Mouse (Mus musculus) bone marrow macrophage, adult 2 months (primary cell): ENCODE measurements around the gene Gtf2i. TPM values are rescaled to one million over a fixed set of nuclear protein-coding genes. Genes with fewer than 3 reads are reported as not detected.

Experiments
- H3K27ac ChIP-seq: 2 replicates; pipeline ENCODE4 v1.5.1; 2012; ENCODE audit warnings: low read depth, low read length; ENCODE audit not compliant: insufficient read depth
- H3K4me1 ChIP-seq: 2 replicates; pipeline ENCODE4 v1.6.1; 2012; ENCODE audit warnings: low read length; ENCODE audit not compliant: control insufficient read depth, insufficient read depth
- H3K4me3 ChIP-seq: 2 replicates; pipeline ENCODE4 v1.5.1; 2012; ENCODE audit warnings: mild to moderate bottlenecking, low read length, moderate library complexity; ENCODE audit not compliant: insufficient read depth
- CTCF ChIP-seq: IDR thresholded peaks from 2 replicates; pipeline ENCODE4 v1.5.1; 2012; ENCODE audit warnings: low read depth, mild to moderate bottlenecking, low read length, moderate library complexity
- POLR2A ChIP-seq: IDR thresholded peaks from 2 replicates; pipeline ENCODE4 v1.6.1; 2012; ENCODE audit warnings: mild to moderate bottlenecking, low read depth, low read length, borderline replicate concordance
- polyA plus RNA-seq: library from polyadenylated mRNA; stranded (reverse); fragments of >200 nt; gene quantifications from 2 replicates; pipeline ENCODE4 v1.2.4, GENCODE M21; 2012; ENCODE audit not compliant: missing spikeins, insufficient read depth, insufficient read length

Gtf2i gene
- polyA plus RNA-seq, 1 experiment: 67.3 TPM

DNA sequence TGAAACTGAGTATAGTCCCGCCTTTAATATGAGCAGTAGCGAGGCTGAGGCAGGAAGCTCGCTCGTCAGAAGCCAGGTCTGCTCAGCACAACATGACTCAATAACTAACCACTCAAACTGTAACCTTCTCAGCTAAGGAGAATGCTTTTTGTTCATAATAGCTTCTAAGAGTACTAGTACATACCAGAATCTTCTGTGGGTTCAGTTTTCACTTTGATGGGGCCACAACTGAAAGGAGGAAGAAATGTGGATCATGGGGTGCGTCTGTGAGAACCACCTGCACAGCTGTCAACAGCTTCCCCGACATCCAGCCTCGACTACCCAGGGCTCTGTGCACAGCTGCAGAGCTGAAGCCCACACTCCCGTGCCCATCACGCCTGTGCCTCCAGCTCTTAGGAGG lies 32.0 kb downstream of the Gtf2i start:
- no peaks in the 10 kb centered on the region for H3K4me1 ChIP-seq
- TF ChIP-seq POLR2A: no peak
- H3K27ac ChIP-seq: no peak overlapping the region
- no peak overlapping the region for H3K4me3 ChIP-seq

DNA sequence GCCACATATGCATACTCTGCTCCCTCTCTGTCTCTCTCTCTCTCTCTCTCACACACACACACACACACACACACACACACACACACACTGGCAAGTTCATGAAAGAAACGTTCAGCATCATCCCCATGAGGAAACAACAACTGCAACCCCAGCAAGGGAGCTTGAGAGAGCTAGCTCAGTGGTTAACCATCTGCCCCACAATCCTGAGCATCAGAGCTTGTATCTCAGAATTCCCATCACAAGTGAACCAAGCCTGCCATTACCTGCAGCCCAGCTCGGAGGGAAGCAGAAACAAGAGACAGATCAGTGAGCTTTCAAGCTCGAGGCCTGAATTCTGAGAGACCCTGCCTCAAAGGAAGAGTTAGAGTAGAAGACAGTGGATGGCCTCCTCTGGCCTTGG lies 32.5 kb downstream of the Gtf2i start:
- TF ChIP-seq CTCF: no peak
- no peak for TF ChIP-seq POLR2A
- Histone ChIP-seq H3K27ac (no peak overlapping the region), H3K4me1 (no peaks in the 10 kb centered on the region), H3K4me3 (no peak overlapping the region)

DNA sequence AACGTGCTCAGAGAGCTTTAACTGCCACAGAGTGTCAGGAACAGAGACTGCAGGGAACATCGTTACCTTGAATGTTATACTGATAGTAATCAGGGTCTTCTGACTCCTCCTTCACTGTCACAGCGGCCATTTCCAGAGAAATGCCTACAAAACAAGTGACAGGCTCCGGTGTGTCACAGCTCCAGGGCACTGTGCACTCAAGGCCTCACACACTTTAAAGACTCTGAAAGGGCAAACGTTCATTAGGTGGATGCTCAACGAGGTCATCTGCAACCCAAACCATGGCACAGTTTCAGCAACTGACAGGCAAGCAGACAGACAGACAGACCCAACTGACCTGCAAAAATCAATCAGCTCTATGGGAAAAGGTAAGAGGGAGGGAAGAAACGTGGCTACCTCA lies 35.2 kb downstream of the Gtf2i start:
- Histone ChIP-seq H3K27ac (no peak overlapping the region), H3K4me1 (no peaks in the 10 kb centered on the region), H3K4me3 (no peak overlapping the region)
- TF ChIP-seq POLR2A (no peak), CTCF (no peak)

DNA sequence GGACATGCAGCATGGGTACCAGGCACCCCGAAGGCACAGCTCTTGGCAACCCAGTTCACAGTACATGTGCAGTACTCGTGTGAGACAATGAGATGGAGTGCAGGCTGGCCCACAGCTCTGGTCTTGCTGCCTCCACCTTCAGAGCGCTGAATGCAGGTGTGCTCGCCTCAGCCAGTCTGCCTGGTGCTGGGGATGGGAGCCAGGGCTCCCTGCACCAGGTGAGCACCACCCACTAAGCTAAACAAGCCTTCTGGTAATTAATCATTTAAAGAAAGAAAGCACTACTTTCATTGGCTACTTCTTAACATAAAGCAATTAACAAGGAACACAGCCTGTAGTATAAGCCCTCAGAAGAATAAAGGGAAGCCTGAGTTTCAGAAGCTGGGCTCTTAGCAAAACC lies 37.5 kb downstream of the Gtf2i start:
- no peak for TF ChIP-seq CTCF
- TF ChIP-seq POLR2A: no peak
- no peak overlapping the region for H3K27ac ChIP-seq
- no peaks in the 10 kb centered on the region for H3K4me1 ChIP-seq
- H3K4me3 ChIP-seq: no peak overlapping the region

DNA sequence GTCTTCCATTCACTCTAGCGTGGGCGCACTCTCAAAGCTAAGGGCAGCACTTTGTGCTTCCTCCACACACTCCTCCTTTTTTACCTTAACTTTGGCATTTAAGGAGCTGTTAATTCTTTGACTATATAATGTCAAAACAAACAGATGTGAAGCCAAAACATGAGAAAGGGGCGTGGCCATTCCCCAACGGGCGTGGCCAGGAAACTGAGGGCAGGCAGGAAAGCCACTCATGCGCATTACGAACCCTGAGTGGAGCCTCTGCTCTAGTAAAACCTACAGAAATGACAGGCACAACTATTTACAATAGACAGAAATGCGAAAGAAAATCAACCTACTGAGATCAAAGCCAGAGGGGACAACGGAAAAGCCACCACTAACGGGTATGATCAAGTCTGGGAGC lies 39.0 kb downstream of the Gtf2i start:
- Histone ChIP-seq H3K4me1 (no peaks in the 10 kb centered on the region), H3K4me3 (no peak overlapping the region), H3K27ac (no peak overlapping the region)
- no peak for TF ChIP-seq POLR2A
- TF ChIP-seq CTCF: no peak

DNA sequence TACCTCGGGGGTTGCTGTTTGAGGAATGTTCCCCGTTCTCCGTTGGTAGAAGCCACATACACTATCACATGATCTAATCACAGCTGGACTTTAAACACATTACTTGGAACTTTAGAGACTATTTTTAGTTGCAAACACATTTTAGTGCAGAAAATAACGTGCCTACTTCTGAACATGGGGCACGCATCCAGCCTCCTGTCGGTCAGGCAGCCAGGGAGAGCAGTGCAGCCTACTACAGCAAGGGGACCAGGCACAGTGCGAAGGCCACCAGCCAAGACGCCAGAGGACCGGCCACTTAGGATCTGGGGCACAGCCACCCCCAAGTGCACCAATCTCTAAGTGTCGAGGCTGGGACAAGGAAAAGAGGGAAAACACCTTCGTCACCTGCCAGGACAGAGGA lies 39.5 kb downstream of the Gtf2i start:
- H3K4me3 ChIP-seq: no peak overlapping the region
- no peak overlapping the region for H3K27ac ChIP-seq

DNA sequence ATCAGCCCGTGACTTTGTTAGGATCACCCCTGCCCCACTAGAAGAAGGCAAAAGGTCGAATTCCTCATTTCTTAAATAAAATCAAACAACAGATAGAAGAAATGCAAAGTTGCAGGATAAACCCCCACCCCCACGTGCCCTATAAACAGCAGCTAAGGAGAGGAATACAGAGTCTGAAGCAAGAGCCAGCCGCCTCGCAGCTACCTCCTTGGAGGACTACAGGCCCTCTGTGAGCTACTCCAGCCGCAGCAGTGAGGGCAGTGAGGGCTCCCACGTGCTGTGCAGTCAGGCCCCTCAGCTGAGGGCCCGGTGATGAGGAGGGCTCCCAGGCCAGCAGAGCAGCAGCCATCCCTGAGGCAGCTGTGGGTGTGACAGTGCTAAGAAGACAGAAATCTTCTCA lies 40.8 kb downstream of the Gtf2i start:
- Histone ChIP-seq H3K27ac (no peak overlapping the region), H3K4me3 (no peak overlapping the region), H3K4me1 (no peaks in the 10 kb centered on the region)
- no peak for TF ChIP-seq POLR2A
- no peak for TF ChIP-seq CTCF

More for the DNA sequence above, 39.5 kb downstream of the Gtf2i start:
- no peaks in the 10 kb centered on the region for H3K4me1 ChIP-seq
- TF ChIP-seq POLR2A (no peak), CTCF (no peak)

DNA sequence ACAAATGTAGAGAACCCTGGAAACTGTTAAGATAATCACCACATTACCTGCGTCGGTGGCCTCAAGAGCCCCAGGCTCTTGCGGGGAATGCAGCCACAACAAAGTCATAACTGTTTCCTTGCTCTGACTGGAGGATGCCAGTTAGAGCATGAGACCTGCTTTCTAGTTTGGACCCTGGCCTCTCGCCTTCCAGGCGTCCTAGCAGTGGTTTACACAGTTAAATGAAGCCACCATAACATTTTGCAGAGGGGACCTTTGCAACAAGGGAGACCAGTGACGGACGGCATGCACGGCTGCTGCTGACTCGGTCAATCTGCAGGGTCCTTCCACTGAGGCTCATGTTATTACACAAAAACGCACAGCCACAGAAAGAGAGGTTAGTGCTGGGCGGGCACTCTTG lies 41.8 kb downstream of the Gtf2i start:
- Histone ChIP-seq H3K4me1 (no peaks in the 10 kb centered on the region), H3K27ac (no peak overlapping the region), H3K4me3 (no peak overlapping the region)
- TF ChIP-seq CTCF (no peak), POLR2A (no peak)

DNA sequence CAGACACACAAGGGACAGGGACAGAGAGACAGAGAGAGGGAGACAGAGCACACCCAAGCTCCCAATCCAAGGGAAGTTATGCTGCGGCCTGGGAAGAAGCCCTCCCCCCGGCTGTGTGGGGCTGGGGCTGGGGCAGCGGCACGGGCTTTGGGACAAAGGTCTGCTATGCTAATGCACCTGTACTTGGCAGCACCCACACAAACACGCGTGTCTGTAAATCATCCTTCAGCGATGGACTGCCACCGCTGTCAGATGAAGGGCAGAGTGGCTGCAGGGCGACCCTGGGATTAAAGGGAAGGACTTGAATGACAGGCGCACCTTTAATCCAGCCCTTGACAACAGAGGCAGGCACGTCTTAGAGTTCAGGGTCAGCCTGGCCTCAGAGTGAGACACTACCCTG lies 43.1 kb downstream of the Gtf2i start:
- Histone ChIP-seq H3K4me1 (no peaks in the 10 kb centered on the region), H3K4me3 (no peak overlapping the region), H3K27ac (no peak overlapping the region)
- no peak for TF ChIP-seq POLR2A
- TF ChIP-seq CTCF: no peak

DNA sequence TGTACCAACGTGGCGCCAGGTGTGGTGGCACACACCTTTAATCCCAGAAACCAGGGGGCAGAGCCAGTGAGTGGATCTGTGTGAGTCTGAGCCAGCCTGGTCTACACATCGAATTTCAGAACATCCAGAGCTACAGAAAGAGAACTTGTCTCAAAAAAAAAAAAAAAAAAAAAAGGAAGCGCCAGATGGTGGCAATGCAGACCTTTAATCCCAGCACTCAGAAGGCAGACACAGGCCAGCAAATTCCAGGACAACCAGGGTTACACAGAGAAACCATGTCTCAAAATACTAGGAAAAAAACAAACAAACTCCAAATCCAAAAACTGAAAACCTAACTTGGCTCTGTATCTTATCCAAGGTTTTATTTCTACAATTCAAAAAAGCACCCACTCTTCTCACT lies 44.0 kb downstream of the Gtf2i start:
- no peak for TF ChIP-seq CTCF
- no peak for TF ChIP-seq POLR2A
- no peaks in the 10 kb centered on the region for H3K4me1 ChIP-seq
- no peak overlapping the region for H3K27ac ChIP-seq
- H3K4me3 ChIP-seq: no peak overlapping the region

DNA sequence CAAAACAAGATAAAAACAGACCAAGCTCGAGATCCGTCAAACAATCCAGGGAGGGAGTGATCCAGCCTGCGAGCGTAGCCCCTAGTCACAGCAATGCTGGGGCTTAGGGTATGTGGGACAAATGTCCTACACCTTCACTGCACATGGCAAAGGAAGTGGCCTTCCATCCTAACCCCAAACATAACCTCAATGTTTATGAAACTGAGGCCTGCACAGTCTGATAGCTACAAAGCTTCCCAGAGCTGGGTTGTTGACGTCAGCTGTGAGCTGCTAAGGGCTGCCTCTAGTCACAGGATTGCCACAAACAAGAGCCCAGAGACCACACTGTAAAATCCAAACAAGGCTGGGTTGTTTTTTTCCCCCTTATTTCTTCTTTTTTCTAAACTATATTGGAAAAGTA lies 44.8 kb downstream of the Gtf2i start:
- TF ChIP-seq CTCF: no peak
- TF ChIP-seq POLR2A: no peak
- Histone ChIP-seq H3K27ac (no peak overlapping the region), H3K4me3 (no peak overlapping the region), H3K4me1 (no peaks in the 10 kb centered on the region)
